Mouse (Mus musculus): ENCODE measurements at regions not wholly inside any gene's neighbourhood (a gene's known extent, or its start where the extent isn't known, plus 50 kb on each side); places are given as distances from the start of the nearest gene placed in this dataset.

DNA sequence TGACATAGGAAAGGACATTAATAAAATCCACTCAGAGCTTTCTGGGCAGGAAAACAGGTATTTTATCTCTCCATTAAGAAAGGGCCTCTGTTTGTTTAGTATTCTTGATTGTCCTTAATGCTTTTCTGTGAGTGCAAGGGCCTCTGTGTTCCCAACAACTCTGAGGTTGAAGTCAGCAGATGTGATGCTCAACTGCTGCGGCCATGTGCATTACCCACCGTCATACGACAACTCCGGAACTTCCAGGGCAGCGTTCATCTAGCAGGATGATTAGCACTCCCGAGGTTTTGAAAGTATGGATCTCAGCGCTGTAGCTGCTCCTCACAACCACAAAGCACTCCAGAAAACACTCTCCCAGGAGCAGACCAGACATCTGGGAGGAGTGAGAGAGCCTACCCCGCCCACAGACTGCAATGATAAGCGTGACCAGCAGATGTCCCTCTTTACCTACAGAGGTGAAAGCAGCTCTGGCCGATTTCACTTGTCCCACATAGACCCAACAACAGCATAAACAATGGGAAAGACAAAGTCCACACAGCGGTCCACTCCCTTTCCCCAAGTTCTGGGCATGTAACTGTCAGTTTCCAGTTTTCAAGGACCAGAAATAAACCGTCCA is 1719.7 kb upstream of the Impad1 start:
- H3K36me3 ChIP-seq (ENCODE audit: control insufficient read depth, insufficient read depth, low read length) = no peaks in the 10 kb centered on the region
- no peaks in the 10 kb centered on the region for H3K27me3 ChIP-seq (ENCODE audit: control insufficient read depth, insufficient read depth, low read length)
- ATAC-seq (ENCODE audit: insufficient read depth, low FRiP score) = peak; percentile 69; the same call in 1 of the 2 replicates
- H3K4me3 ChIP-seq (replicated peaks; ENCODE audit: low read length) = peak overlapping the region; percentile 19; the same call in 1 of the 2 replicates
- H3K9ac ChIP-seq (ENCODE audit: low read length) = no peak overlapping the region; the same call in 1 of the 2 replicates
- peak overlapping the region; percentile 45 for H3K4me2 ChIP-seq (ENCODE audit: low read depth, low read length)
- WGBS = 13% methylated on average over 12 of the region's 12 CpGs
- H3K27ac ChIP-seq (ENCODE audit: low read length) = no peak overlapping the region
- H3K4me1 ChIP-seq (ENCODE audit: control insufficient read depth, insufficient read depth, low read length) = no peaks in the 10 kb centered on the region
- no peaks in the 10 kb centered on the region for H3K9me3 ChIP-seq (replicated peaks; ENCODE audit: control insufficient read depth, low read length)

DNA sequence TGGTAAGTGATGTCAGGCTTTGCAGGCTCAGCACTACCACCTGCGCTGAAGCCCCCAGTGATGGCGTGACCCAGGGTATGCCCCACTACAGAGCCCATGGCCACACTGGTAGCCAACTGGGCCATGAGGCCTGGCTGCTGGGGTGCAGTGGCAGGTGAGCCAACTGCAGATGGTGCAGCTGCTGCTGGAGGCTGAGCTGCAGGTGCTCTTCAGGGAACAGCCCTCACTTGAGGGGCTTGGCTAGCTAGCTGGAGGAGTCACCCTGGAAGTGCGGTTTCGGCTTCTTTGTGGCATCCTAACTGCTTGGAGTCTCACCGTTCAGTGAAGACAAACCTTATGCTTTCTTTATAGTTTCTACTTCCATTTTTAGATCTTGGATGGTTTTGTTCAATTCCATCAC is 1714.9 kb upstream of the Impad1 start:
- Histone ChIP-seq H3K36me3 (ENCODE audit: control insufficient read depth, insufficient read depth, low read length) (no peaks in the 10 kb centered on the region), H3K27ac (ENCODE audit: low read length) (no peak overlapping the region), H3K4me1 (ENCODE audit: control insufficient read depth, insufficient read depth, low read length) (no peaks in the 10 kb centered on the region), H3K27me3 (ENCODE audit: control insufficient read depth, insufficient read depth, low read length) (no peaks in the 10 kb centered on the region), H3K9me3 (replicated peaks; ENCODE audit: control insufficient read depth, low read length) (no peaks in the 10 kb centered on the region), H3K9ac (ENCODE audit: low read length) (no peak overlapping the region), H3K4me3 (replicated peaks; ENCODE audit: low read length) (no peak overlapping the region), H3K4me2 (ENCODE audit: low read depth, low read length) (no peak overlapping the region)
- WGBS = 92% methylated on average over 5 of the region's 5 CpGs
- ATAC-seq (ENCODE audit: insufficient read depth, low FRiP score) = no peak

Data from stomach, embryonic 16.5 days (tissue).